In genomic region chr1:171110659-171111019, GRCm38 (mm10) we compare ENCODE assay signal across 8 mouse cellular contexts. TPM values are rescaled to one million over a fixed set of nuclear protein-coding genes. Genes with fewer than 3 reads are reported as not detected.
DNase-seq lines count a peak whose midpoint lies in the region; ATAC-seq and TF ChIP-seq lines count a peak whose summit lies in the region.

No protein-coding gene starts in this region.

- no peaks in the 10 kb centered on the region for H3K36me3 ChIP-seq in intestine, embryonic 15.5 days
- H3K36me3 ChIP-seq in neural tube, embryonic 13.5 days: no peaks in the 10 kb centered on the region

- intact Hi-C loops in left cerebral cortex, postnatal 14 days (cut with DNase I): loop anchor here (10.0 kb wide), 1 partner anchor 144 kb away; the partner anchor contains the start of genes Adamts4 and Ndufs2

- no peaks in the 10 kb centered on the region for H3K27me3 ChIP-seq in intestine, embryonic 15.5 days (replicated peaks)
- no peaks in the 10 kb centered on the region for H3K27me3 ChIP-seq in neural tube, embryonic 13.5 days

- DNase-seq in lung, adult 2 months: peak; percentile 21
- DNase-seq in lung, postnatal 14 days: no peak
- DNase-seq in left cerebral cortex, postnatal 14 days (ENCODE audit: low spot score in 2 of 2): no peak
- DNase-seq in lung, postnatal 4 days: no peak

- H3K9me3 ChIP-seq in intestine, embryonic 15.5 days: no peaks in the 10 kb centered on the region
- no peaks in the 10 kb centered on the region for H3K9me3 ChIP-seq in neural tube, embryonic 13.5 days

- no peak for TF ChIP-seq POLR2A in lung, adult 2 months (IDR thresholded peaks at IDR 0.05; ENCODE audit: borderline replicate concordance, extremely low read depth, low read depth, low read length)
- TF ChIP-seq POLR2A in embryonic fibroblast, embryonic 13.5 days (IDR thresholded peaks at IDR 0.05; ENCODE audit: low read depth, low read length): no peak

- WGBS in lung, adult 2 months: 24% methylated on average over 15 of the region's 15 CpGs
- 18% methylated on average over 15 of the region's 15 CpGs for whole genome bisulfite sequencing in intestine, embryonic 15.5 days
- 9% methylated on average over 15 of the region's 15 CpGs for WGBS in neural tube, embryonic 13.5 days

- H3K4me2 ChIP-seq in intestine, embryonic 15.5 days (replicated peaks): peak overlapping the region; percentile 62
- H3K4me2 ChIP-seq in neural tube, embryonic 13.5 days: peak overlapping the region; percentile 71

- H3K27ac ChIP-seq in embryonic fibroblast, embryonic 13.5 days (ENCODE audit: insufficient read depth, low read length): no peak overlapping the region
- H3K27ac ChIP-seq in intestine, embryonic 15.5 days: 0 out of 2 replicates have a peak overlapping the region, but pooled peaks have one; percentile 30
- H3K27ac ChIP-seq in neural tube, embryonic 13.5 days (replicated peaks): peak overlapping the region; percentile 86

- H3K4me3 ChIP-seq in lung, adult 2 months (replicated peaks; ENCODE audit: extremely low read depth, low read depth, low read length): peak overlapping the region; percentile 82
- H3K4me3 ChIP-seq in embryonic fibroblast, embryonic 13.5 days (ENCODE audit: insufficient read depth, low read length): 0 out of 2 replicates have a peak overlapping the region, but pooled peaks have one; percentile 0
- peak overlapping the region; percentile 48 for H3K4me3 ChIP-seq in intestine, embryonic 15.5 days (replicated peaks)
- H3K4me3 ChIP-seq in neural tube, embryonic 13.5 days: peak overlapping the region; percentile 50

- peak; percentile 28; the same call in 1 of the 2 replicates for ATAC-seq in intestine, embryonic 15.5 days
- peak; percentile 51 for ATAC-seq in neural tube, embryonic 13.5 days (ENCODE audit: low read depth)
- ATAC-seq in CD4-positive, CD25-positive, alpha-beta regulatory T cell, adult 4 months: no peak

- peaks cover 5% of the 10 kb centered on the region; the same call in 1 of the 2 replicates for H3K4me1 ChIP-seq in lung, adult 2 months (ENCODE audit: control insufficient read depth, insufficient read depth, low read length)
- no peaks in the 10 kb centered on the region for H3K4me1 ChIP-seq in embryonic fibroblast, embryonic 13.5 days (ENCODE audit: control insufficient read depth, insufficient read depth, low read length)
- H3K4me1 ChIP-seq in intestine, embryonic 15.5 days (replicated peaks): peaks cover 6% of the 10 kb centered on the region
- H3K4me1 ChIP-seq in neural tube, embryonic 13.5 days (replicated peaks): peaks cover 30% of the 10 kb centered on the region

- peak overlapping the region; percentile 42 for H3K9ac ChIP-seq in intestine, embryonic 15.5 days
- peak overlapping the region; percentile 65 for H3K9ac ChIP-seq in neural tube, embryonic 13.5 days

- TF ChIP-seq CTCF in lung, adult 2 months (IDR thresholded peaks at IDR 0.05; ENCODE audit: insufficient read depth, low read length): no peak
- TF ChIP-seq CTCF in embryonic fibroblast, embryonic 13.5 days (IDR thresholded peaks at IDR 0.05; ENCODE audit: borderline replicate concordance, insufficient read depth, low read length): no peak

RNA-seq across cellular contexts. Expression of gene Cfap126, which starts 3.1 kb away (rescaled TPM):
- 28.2 and 45.5 TPM in 2 replicates for polyA plus RNA-seq in lung, adult 2 months (2012; rRNA removed)
- 2.4 and 2.5 TPM in 2 replicates for polyA plus RNA-seq in embryonic fibroblast, embryonic 13.5 days (2011; ENCODE audit: insufficient read length, low read depth, missing spikeins)
- 1.7 and 1.8 TPM in 2 replicates for polyA plus RNA-seq in intestine, embryonic 15.5 days (2015; fragmentation: Nextera tagmentation; extraction: Ambion mirVana)
- polyA plus RNA-seq in neural tube, embryonic 13.5 days (2015; fragmentation: Nextera tagmentation; extraction: Ambion mirVana): 2.8 and 2.9 TPM in 2 replicates
- 1 to 10 TPM; 4.8 to 5.5 TPM for polyA plus RNA-seq in CD4-positive, CD25-positive, alpha-beta regulatory T cell, adult 4 months (2017; shearing (Covaris generic))
- total RNA-seq in left cerebral cortex, postnatal 14 days (2021): under 1 TPM; 0.62 to 0.74 TPM

RNA-seq across cellular contexts. Expression of gene Sdhc, which starts 39.8 kb away (rescaled TPM):
- 136 and 191 TPM in 2 replicates for polyA plus RNA-seq in lung, adult 2 months (2012; rRNA removed)
- 297 and 334 TPM in 2 replicates for polyA plus RNA-seq in embryonic fibroblast, embryonic 13.5 days (2011; ENCODE audit: insufficient read length, low read depth, missing spikeins)
- 360 and 387 TPM in 2 replicates for polyA plus RNA-seq in intestine, embryonic 15.5 days (2015; fragmentation: Nextera tagmentation; extraction: Ambion mirVana)
- 278 and 279 TPM in 2 replicates for polyA plus RNA-seq in neural tube, embryonic 13.5 days (2015; fragmentation: Nextera tagmentation; extraction: Ambion mirVana)
- 100 to 1,000 TPM; 135 to 150 TPM for polyA plus RNA-seq in CD4-positive, CD25-positive, alpha-beta regulatory T cell, adult 4 months (2017; shearing (Covaris generic))
- 100 to 1,000 TPM; 211 to 216 TPM for total RNA-seq in left cerebral cortex, postnatal 14 days (2021)

RNA-seq across cellular contexts. Expression of gene Mpz, which starts 39.9 kb away (rescaled TPM):
- polyA plus RNA-seq in lung, adult 2 months (2012; rRNA removed): 15.9 and 24.9 TPM in 2 replicates
- polyA plus RNA-seq in embryonic fibroblast, embryonic 13.5 days (2011; ENCODE audit: insufficient read length, low read depth, missing spikeins): 1.2 TPM in 1 of 2 replicates, not detected in the other
- 1.1 and 1.3 TPM in 2 replicates for polyA plus RNA-seq in intestine, embryonic 15.5 days (2015; fragmentation: Nextera tagmentation; extraction: Ambion mirVana)
- 20.7 and 25.7 TPM in 2 replicates for polyA plus RNA-seq in neural tube, embryonic 13.5 days (2015; fragmentation: Nextera tagmentation; extraction: Ambion mirVana)
- polyA plus RNA-seq in CD4-positive, CD25-positive, alpha-beta regulatory T cell, adult 4 months (2017; shearing (Covaris generic)): not detected
- total RNA-seq in left cerebral cortex, postnatal 14 days (2021): not detected

RNA-seq across cellular contexts. Expression of gene Fcgr3, which starts 45.9 kb away (rescaled TPM):
- polyA plus RNA-seq in lung, adult 2 months (2012; rRNA removed): 19.5 and 23.3 TPM in 2 replicates
- polyA plus RNA-seq in embryonic fibroblast, embryonic 13.5 days (2011; ENCODE audit: insufficient read length, low read depth, missing spikeins): 3.9 TPM in 1 of 2 replicates, not detected in the other
- 14.0 and 14.7 TPM in 2 replicates for polyA plus RNA-seq in intestine, embryonic 15.5 days (2015; fragmentation: Nextera tagmentation; extraction: Ambion mirVana)
- 9.0 and 10.9 TPM in 2 replicates for polyA plus RNA-seq in neural tube, embryonic 13.5 days (2015; fragmentation: Nextera tagmentation; extraction: Ambion mirVana)
- not detected for polyA plus RNA-seq in CD4-positive, CD25-positive, alpha-beta regulatory T cell, adult 4 months (2017; shearing (Covaris generic))
- 10 to 100 TPM; 10.3 to 10.8 TPM for total RNA-seq in left cerebral cortex, postnatal 14 days (2021)

Comparison
In these comparisons a context has a peak if more than half of its experiments do, and no peak if none do; other contexts are left out.
1. H3K4me3 ChIP-seq: peak in every context shown above with its lines; median percentile 82 in lung, adult 2 months; 50 in neural tube, embryonic 13.5 days; 48 in intestine, embryonic 15.5 days; 0 in embryonic fibroblast, embryonic 13.5 days.